17 mouse cellular contexts compared by ENCODE assay signal in the genomic region with DNA sequence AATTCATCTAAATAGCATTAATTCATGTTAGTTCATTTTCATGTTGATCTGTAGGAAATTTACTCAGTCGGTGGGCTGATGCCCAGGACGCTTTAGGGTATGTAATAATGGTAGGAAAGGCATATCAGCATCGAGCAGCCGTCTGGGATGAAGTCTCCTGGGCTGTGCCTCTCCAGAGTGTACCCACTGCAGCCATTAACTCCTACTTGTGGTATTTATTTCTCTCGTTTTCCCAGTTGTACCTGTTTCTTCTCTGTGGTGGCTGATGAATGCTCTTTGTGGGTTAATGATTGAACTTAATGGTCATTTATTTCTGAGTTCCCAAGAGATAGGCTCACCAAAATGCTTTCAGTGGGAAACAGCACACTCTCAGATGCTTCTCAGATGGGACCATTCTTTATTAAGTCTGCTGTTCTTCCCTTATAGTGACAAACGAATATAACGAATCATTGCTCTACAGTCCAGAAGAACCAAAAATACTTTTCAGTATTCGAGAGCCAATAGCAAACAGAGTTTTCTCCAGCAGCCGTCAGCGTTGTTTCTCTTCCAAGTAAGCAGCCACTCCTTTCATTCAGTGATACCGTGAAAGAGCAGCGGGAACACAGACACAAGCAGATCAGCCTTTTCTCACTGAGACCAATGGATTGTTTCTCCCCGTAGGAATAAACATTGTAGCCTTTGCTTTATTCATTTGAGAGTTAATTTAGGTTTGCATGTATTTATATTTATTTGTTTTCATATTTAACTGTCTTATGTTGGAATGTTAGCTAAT.
"Had no signal": no experiment of that assay in that cellular context is flagged by ENCODE, and none has a peak within 500 bp of the region (broad histone marks: within the 10 kb centered on the region; RNA-seq: fewer than 3 reads in every experiment).

No protein-coding gene starts in this region.

- H3K9me3 ChIP-seq: limb, embryonic 12.5 days; limb, embryonic 15.5 days; liver, embryonic 12.5 days; stomach, embryonic 15.5 days had no signal

- H3K9ac ChIP-seq: limb, embryonic 12.5 days; limb, embryonic 15.5 days; liver, embryonic 12.5 days; stomach, embryonic 15.5 days had no signal

- H3K4me1 ChIP-seq: limb, embryonic 12.5 days; limb, embryonic 15.5 days; liver, embryonic 12.5 days; stomach, embryonic 15.5 days had no signal

- DNase-seq: kidney, adult 18-20 months; kidney, postnatal 25 days; layer of hippocampus, postnatal 36 days; lung, adult 2 months; lung, postnatal 14 days; lung, postnatal 4 days; midbrain, embryonic 14.5 days; right cerebral cortex, adult 18-20 months; right cerebral cortex, postnatal 25 days; spleen, adult 18-20 months; thymus, postnatal 25 days had no signal

- H3K27me3 ChIP-seq: limb, embryonic 12.5 days; limb, embryonic 15.5 days; liver, embryonic 12.5 days; stomach, embryonic 15.5 days had no signal

- H3K4me2 ChIP-seq: limb, embryonic 12.5 days; limb, embryonic 15.5 days; liver, embryonic 12.5 days; midbrain, embryonic 11.5 days; stomach, embryonic 15.5 days had no signal

- H3K4me3 ChIP-seq: left cerebral cortex, adult 2 months; limb, embryonic 12.5 days; limb, embryonic 15.5 days; liver, embryonic 12.5 days; stomach, embryonic 15.5 days had no signal

- H3K27ac ChIP-seq: left cerebral cortex, adult 2 months; limb, embryonic 12.5 days; limb, embryonic 15.5 days; stomach, embryonic 15.5 days had no signal

- ATAC-seq: liver, embryonic 12.5 days had no signal
